Mouse (Mus musculus) olfactory bulb, adult 2 months (tissue): ENCODE measurements around the gene Sycp2l. TPM values are rescaled to one million over a fixed set of nuclear protein-coding genes. Genes with fewer than 3 reads are reported as not detected.

Experiments
- H3K27ac ChIP-seq: fragments of 200-500 bp; 2 replicates; pipeline ENCODE4 v1.5.1; 2012; ENCODE audit warnings: low read depth, low read length; ENCODE audit not compliant: insufficient read depth
- H3K4me1 ChIP-seq: fragments of 200-500 bp; 2 replicates; pipeline ENCODE4 v1.6.1; 2012; ENCODE audit warnings: low read length; ENCODE audit not compliant: control insufficient read depth, insufficient read depth
- H3K4me3 ChIP-seq: fragments of 200-500 bp; 2 replicates; pipeline ENCODE4 v1.5.1; 2012; ENCODE audit warnings: mild to moderate bottlenecking, low read depth, low read length, moderate library complexity; ENCODE audit not compliant: insufficient read depth
- CTCF ChIP-seq: fragments of 200-500 bp; IDR thresholded peaks from 2 replicates; pipeline ENCODE4 v1.5.1; 2012; ENCODE audit warnings: low read depth, mild to moderate bottlenecking, low read length, moderate library complexity; ENCODE audit not compliant: insufficient read depth
- POLR2A ChIP-seq: fragments of 200-500 bp; IDR thresholded peaks from 2 replicates; pipeline ENCODE4 v1.6.1; 2012; ENCODE audit warnings: mild to moderate bottlenecking, low read depth, low read length, moderate library complexity; ENCODE audit not compliant: insufficient read depth
- WGBS: fragments of 180-500 bp; shearing (Covaris S2); methylation state at CpG from one replicate; pipeline ENCODE4 v1.1.7; 2018; 5-methylcytosine and 5-hydroxymethylcytosine counted together
- polyA plus RNA-seq: library from polyadenylated mRNA; stranded (reverse); fragments of >200 nt; gene quantifications from 2 replicates; pipeline ENCODE4 v1.2.4, GENCODE M21; 2012; ENCODE audit warnings: low replicate concordance; ENCODE audit not compliant: missing spikeins, insufficient read depth, insufficient read length

Sycp2l gene
- polyA plus RNA-seq, 1 experiment: not detected

DNA sequence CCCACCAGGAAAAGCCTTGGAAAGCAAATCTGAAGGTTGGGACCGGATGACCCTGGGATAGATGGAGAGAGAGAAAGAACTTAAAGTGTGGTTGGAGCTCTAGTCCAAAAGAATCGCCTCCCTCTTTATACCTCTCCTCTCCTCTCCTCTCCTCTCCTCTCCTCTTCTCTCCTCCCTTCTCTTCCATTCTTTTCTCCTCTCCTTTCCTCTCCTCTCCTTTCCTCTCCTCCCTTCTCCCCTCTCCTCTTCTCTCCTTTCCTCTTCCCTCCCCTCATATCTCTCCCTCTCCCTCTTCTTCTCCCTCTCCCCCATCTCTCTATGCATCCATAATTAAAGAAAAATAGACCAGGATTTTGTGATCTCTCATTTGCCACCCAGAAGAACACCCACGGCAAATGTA, 3.2 kb upstream of the Sycp2l start, which contains the start of gene Gcm2:
TSS of gene Gcm2 (minus strand) at position 101 of the 400 bp plus-strand sequence.
- H3K4me1 ChIP-seq: peaks cover 4% of the 10 kb centered on the region; the same call in 1 of the 2 replicates
- H3K27ac ChIP-seq: no peak within 1 kb of the TSS
- TF ChIP-seq POLR2A (no peak), CTCF (no peak)
- WGBS: 61% methylated on average over 3 of the region's 3 CpGs
- no peak within 1 kb of the TSS for H3K4me3 ChIP-seq

DNA sequence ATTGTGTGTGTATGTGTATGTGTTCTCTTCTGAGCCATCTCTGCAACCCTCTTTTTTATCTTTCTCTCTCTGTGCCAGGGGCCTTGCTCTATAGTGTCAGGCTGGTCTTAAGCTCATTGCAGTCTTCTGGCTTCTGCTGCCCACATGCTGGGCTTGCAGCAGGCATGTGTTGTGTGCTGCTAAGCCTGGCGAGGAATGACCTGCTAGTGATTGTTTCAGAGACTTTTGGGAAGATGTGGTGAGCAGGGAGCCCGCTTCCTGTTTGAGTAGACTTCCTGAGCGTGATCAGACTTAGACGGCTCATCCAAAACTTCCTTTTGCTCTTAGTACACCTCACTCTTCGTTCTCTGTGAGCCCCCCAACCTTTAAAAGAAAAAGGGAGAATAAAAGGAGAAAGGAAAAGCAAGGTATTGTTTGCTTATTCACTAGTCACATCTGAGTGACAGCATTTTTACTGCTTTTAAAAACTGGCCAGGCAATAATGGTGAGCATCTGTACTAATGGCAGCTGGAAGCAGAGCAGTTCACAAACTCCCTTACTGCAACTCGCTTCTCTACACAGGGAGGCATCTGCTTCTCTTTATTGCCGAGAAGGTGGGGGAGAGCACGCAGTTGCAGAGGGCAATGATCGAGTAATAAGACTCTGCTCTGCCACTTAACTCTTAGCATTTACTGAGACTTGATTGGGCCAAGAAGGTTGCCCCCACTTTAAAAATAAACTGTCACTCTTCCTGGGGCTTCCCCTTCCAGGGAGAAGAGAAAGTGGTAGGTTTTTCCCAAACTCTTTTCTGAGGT, 5.2 kb downstream of the Sycp2l start:
- Histone ChIP-seq H3K4me3 (no peak overlapping the region), H3K4me1 (no peaks in the 10 kb centered on the region), H3K27ac (no peak overlapping the region)
- TF ChIP-seq CTCF (no peak), POLR2A (no peak)
- WGBS: 38% methylated on average over 9 of the region's 9 CpGs

DNA sequence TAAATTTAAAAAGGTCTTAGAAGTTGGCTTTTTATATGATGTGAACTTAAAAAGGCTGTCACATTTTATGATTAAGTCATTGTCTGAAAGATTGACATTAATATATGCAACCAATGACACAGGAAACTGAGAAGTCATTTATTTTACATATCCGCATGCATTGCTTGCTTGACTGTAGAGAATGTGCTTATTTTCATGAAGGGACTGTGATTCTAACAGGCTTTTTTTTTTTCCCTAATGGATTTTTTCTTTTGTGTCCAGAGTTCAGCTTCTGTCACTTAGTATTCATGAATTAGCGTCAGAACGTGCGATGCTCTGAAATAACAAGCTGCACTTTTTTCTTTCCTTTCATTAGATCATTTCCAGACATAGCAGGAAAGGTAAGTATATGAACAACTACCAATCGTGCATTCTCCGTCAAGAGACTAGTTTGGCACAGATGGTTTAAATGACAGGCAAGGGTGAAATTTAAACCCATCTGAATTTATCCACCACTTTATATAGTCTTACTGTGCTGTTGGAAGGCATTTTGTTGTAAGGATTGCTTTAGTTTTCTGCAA, 9.6 kb downstream of the Sycp2l start:
- no peak overlapping the region for H3K4me3 ChIP-seq
- H3K4me1 ChIP-seq: no peaks in the 10 kb centered on the region
- 62% methylated on average over 6 of the region's 6 CpGs for WGBS
- TF ChIP-seq POLR2A: no peak
- H3K27ac ChIP-seq: no peak overlapping the region

- Histone ChIP-seq H3K27ac (no peak overlapping the region), H3K4me3 (no peak overlapping the region), H3K4me1 (no peaks in the 10 kb centered on the region)
- TF ChIP-seq POLR2A (no peak), CTCF (no peak)
- WGBS: 91% methylated on average over 8 of the region's 8 CpGs
These were observed 14.2 kb downstream of the Sycp2l start for GRCm38 (mm10) chr13:41128326-41128725.

DNA sequence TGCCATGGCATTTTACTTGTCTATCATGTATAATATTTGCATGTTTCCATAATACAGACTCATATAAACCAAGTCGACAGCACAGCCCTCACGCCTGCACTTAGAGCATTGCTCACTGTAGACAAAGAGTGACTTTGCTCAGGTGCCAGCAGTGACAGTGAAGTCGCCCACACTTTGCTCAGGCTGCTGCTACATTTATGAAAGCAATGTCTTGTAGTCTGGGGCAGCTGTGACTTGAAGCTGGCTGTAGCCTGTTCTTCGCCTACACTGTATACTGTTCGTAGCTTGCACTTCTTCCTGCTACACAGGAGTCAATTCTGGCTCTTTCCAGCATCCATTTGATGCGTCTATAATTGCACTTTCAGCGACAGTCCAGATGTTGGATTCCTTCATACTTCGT, 15.0 kb downstream of the Sycp2l start:
- Histone ChIP-seq H3K27ac (no peak overlapping the region), H3K4me1 (no peaks in the 10 kb centered on the region), H3K4me3 (no peak overlapping the region)
- WGBS: 87% methylated on average over 8 of the region's 8 CpGs
- TF ChIP-seq CTCF (no peak), POLR2A (no peak)

- Histone ChIP-seq H3K4me1 (no peaks in the 10 kb centered on the region), H3K4me3 (no peak overlapping the region), H3K27ac (no peak overlapping the region)
- WGBS: 4% methylated on average over 6 of the region's 6 CpGs
- TF ChIP-seq POLR2A (no peak), CTCF (no peak)
These were observed 20.8 kb downstream of the Sycp2l start for GRCm38 (mm10) chr13:41134901-41135300.

- Histone ChIP-seq H3K4me1 (no peaks in the 10 kb centered on the region), H3K4me3 (no peak overlapping the region), H3K27ac (no peak overlapping the region)
- TF ChIP-seq POLR2A: no peak
- TF ChIP-seq CTCF: no peak
- WGBS: 89% methylated on average over 6 of the region's 6 CpGs
These were observed 31.4 kb downstream of the Sycp2l start for GRCm38 (mm10) chr13:41145433-41145970.

GRCm38 (mm10) chr13:41146271-41146670, 32.2 kb downstream of the Sycp2l start:
- WGBS: 59% methylated on average over 10 of the region's 10 CpGs
- H3K4me3 ChIP-seq: no peak overlapping the region
- H3K4me1 ChIP-seq: no peaks in the 10 kb centered on the region
- no peak overlapping the region for H3K27ac ChIP-seq
- TF ChIP-seq CTCF (no peak), POLR2A (no peak)

DNA sequence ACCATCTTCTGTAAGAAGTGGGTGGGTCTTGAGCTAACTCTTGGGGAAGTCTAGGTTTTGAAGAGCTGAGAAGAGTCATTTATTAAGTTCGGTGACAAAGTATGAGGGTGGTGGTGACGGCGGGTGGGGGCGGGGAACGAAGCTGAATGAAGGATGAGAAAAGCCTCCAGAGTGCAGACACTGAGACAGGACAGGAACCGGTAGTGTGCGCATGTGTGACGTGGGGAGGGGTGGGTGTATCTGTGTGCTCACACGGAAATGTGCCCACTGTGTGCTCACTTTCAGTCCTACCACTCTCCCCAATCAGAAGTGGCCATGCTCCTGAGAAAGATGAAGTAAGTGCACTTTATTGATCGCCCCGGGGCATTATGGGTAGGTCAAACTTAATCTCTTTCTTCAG, 39.0 kb downstream of the Sycp2l start:
- TF ChIP-seq POLR2A (no peak), CTCF (no peak)
- Histone ChIP-seq H3K4me3 (no peak overlapping the region), H3K27ac (no peak overlapping the region), H3K4me1 (no peaks in the 10 kb centered on the region)
- WGBS: 94% methylated on average over 11 of the region's 11 CpGs

DNA sequence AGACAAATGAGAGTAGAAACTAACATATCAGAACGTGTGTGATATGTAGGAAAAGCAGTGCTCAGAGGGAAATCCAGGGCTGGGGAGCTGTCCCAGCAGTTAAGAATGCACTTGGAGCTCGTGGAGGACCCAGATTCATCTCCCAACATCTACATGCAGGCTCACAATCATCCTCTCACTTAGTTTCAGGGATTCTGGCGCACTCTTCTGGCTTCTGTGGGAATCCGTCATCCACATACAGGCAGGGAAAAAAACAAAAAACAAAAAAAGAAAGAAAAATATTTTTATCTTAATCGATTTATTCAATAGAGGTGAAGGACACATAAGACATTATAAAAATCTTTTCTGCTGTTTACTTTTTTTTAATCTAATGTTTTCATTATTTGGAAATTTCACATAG, 44.3 kb downstream of the Sycp2l start:
- TF ChIP-seq CTCF (no peak), POLR2A (no peak)
- no peak overlapping the region for H3K4me3 ChIP-seq
- 66% methylated on average over 5 of the region's 5 CpGs for WGBS
- H3K27ac ChIP-seq: no peak overlapping the region
- no peaks in the 10 kb centered on the region for H3K4me1 ChIP-seq
